Mouse (Mus musculus) thymus, postnatal 25 days (tissue): ENCODE results near the gene Grk3.

Experiments
- DNase-seq: peaks from one replicate; pipeline ENCODE4 v3.0.0; 2022

Gene Grk3

GRCm38 (mm10) chr5:113015236-113016061 is at the start of gene Grk3:
Grk3 (minus strand) TSS chr5:113015791.
- DNase-seq = peak; percentile 58

- peak; percentile 80 for DNase-seq
Observed at GRCm38 (mm10) chr5:113054308-113054707, 38.7 kb upstream of the Grk3 start.

GRCm38 (mm10) chr5:113050581-113051185 is 35.1 kb upstream of the Grk3 start:
- no peak for DNase-seq

GRCm38 (mm10) chr5:113049876-113050275 is 34.3 kb upstream of the Grk3 start:
- DNase-seq = no peak

GRCm38 (mm10) chr5:113045511-113046273 is 30.1 kb upstream of the Grk3 start:
- DNase-seq = no peak

- DNase-seq = no peak
Observed at GRCm38 (mm10) chr5:113043531-113043930, 27.9 kb upstream of the Grk3 start.

- no peak for DNase-seq
Observed at GRCm38 (mm10) chr5:113041567-113042071, 26.0 kb upstream of the Grk3 start.

- no peak for DNase-seq
Observed at GRCm38 (mm10) chr5:113040776-113041175, 25.2 kb upstream of the Grk3 start.

GRCm38 (mm10) chr5:113038601-113039000 is 23.0 kb upstream of the Grk3 start:
- DNase-seq = no peak

- peak; percentile 47 for DNase-seq
Observed at GRCm38 (mm10) chr5:113035094-113036047, 19.8 kb upstream of the Grk3 start.

GRCm38 (mm10) chr5:113031201-113031754 is 15.7 kb upstream of the Grk3 start:
- no peak for DNase-seq

GRCm38 (mm10) chr5:113030082-113030481 is 14.5 kb upstream of the Grk3 start:
- DNase-seq = no peak

- peak; percentile 60 for DNase-seq
Observed at GRCm38 (mm10) chr5:113026706-113027105, 11.1 kb upstream of the Grk3 start.

- peak; percentile 26 for DNase-seq
Observed at GRCm38 (mm10) chr5:113024154-113024764, 8.7 kb upstream of the Grk3 start.

GRCm38 (mm10) chr5:113018190-113018589 is 2.6 kb upstream of the Grk3 start:
- no peak for DNase-seq

GRCm38 (mm10) chr5:113017004-113017403 is 1.4 kb upstream of the Grk3 start:
- no peak for DNase-seq

- DNase-seq = no peak
Observed at GRCm38 (mm10) chr5:113014808-113015235, 769 bp downstream of the Grk3 start.

- DNase-seq = no peak
Observed at GRCm38 (mm10) chr5:113014111-113014807, 1.3 kb downstream of the Grk3 start.

- no peak for DNase-seq
Observed at GRCm38 (mm10) chr5:113011926-113012325, 3.7 kb downstream of the Grk3 start.

- DNase-seq = no peak
Observed at GRCm38 (mm10) chr5:113009183-113009820, 6.3 kb downstream of the Grk3 start.
